Mouse (Mus musculus) kidney, adult 18-20 months (tissue): Measurements from ENCODE around the gene Eml3.
"Not testable (repeated sequence)": the region's sequence is repeated elsewhere in the genome, so short reads cannot be mapped to it uniquely, and the experiment has no call there.

Experiments
- DNase-seq: peaks from one replicate; pipeline ENCODE4 v3.0.0; 2021

Gene Eml3

GRCm38 (mm10) chr19:8953135-8954039 lies 24.0 kb downstream of the Eml3 start, which contains the start of gene Tut1:
Gene Tut1, plus strand, starts transcription at chr19:8953847.
- DNase-seq: peak; percentile 94

- no peak for DNase-seq
Observed at GRCm38 (mm10) chr19:8954171-8954570, 24.8 kb downstream of the Eml3 start.

GRCm38 (mm10) chr19:8962256-8962655 lies 32.9 kb downstream of the Eml3 start:
- no peak for DNase-seq

- DNase-seq: no peak
Observed at GRCm38 (mm10) chr19:8965075-8965474, 35.7 kb downstream of the Eml3 start.

GRCm38 (mm10) chr19:8965771-8966170 lies 36.4 kb downstream of the Eml3 start:
- no peak for DNase-seq

GRCm38 (mm10) chr19:8966198-8966589 lies 36.8 kb downstream of the Eml3 start:
- no peak for DNase-seq

- DNase-seq: peak; percentile 98
Observed at GRCm38 (mm10) chr19:8966590-8967372, 37.4 kb downstream of the Eml3 start, which contains the start of gene Eef1g. Gene Eef1g, plus strand, starts transcription at chr19:8967041.

- DNase-seq: no peak
Observed at GRCm38 (mm10) chr19:8967373-8967743, 38.0 kb downstream of the Eml3 start.

- DNase-seq: no peak
Observed at GRCm38 (mm10) chr19:8967893-8968292, 38.5 kb downstream of the Eml3 start.

- not testable (repeated sequence) for DNase-seq
Observed at GRCm38 (mm10) chr19:8972491-8972890, 43.1 kb downstream of the Eml3 start.

- no peak for DNase-seq
Observed at GRCm38 (mm10) chr19:8974638-8975037, 45.3 kb downstream of the Eml3 start.

GRCm38 (mm10) chr19:8975491-8975890 lies 46.1 kb downstream of the Eml3 start:
- DNase-seq: no peak

GRCm38 (mm10) chr19:8976535-8976934 lies 47.2 kb downstream of the Eml3 start:
- DNase-seq: peak; percentile 58

GRCm38 (mm10) chr19:8980771-8981170 lies 51.4 kb downstream of the Eml3 start:
- no peak for DNase-seq

- DNase-seq: no peak
Observed at GRCm38 (mm10) chr19:8981450-8982168, 52.3 kb downstream of the Eml3 start.

- no peak for DNase-seq
Observed at GRCm38 (mm10) chr19:8982303-8983149, 53.2 kb downstream of the Eml3 start.

- no peak for DNase-seq
Observed at GRCm38 (mm10) chr19:8983150-8983650, 53.8 kb downstream of the Eml3 start.

- DNase-seq: no peak
Observed at GRCm38 (mm10) chr19:8984255-8984868, 55.0 kb downstream of the Eml3 start.

GRCm38 (mm10) chr19:8985891-8986290 lies 56.5 kb downstream of the Eml3 start:
- DNase-seq: no peak

GRCm38 (mm10) chr19:8987816-8988215 lies 58.5 kb downstream of the Eml3 start:
- DNase-seq: no peak

GRCm38 (mm10) chr19:8988346-8989065 lies 59.2 kb downstream of the Eml3 start:
- no peak for DNase-seq
